Mouse (Mus musculus) limb, embryonic 12.5 days (tissue): Measurements from ENCODE around the gene Mgme1. TPM values are rescaled to one million over a fixed set of nuclear protein-coding genes. Genes with fewer than 3 reads are reported as not detected.

Experiments
- ATAC-seq: fragments of 200-750 bp; cut with Nextera tagmentation; 2 replicates; pipeline ENCODE4 v1.8.0; 2017; ENCODE audit warnings: low read depth, moderate TSS enrichment; ENCODE audit not compliant: insufficient number of reproducible peaks, insufficient read depth, low FRiP score, low TSS enrichment
- H3K27ac ChIP-seq: fragments of 300-500 bp; sonication (generic); 2 replicates; pipeline ENCODE4 v1.5.1; 2016; ENCODE audit warnings: mild to moderate bottlenecking, moderate library complexity
- H3K27me3 ChIP-seq: fragments of 300-500 bp; sonication (generic); 2 replicates; pipeline ENCODE4 v1.6.1; 2016; ENCODE audit warnings: mild to moderate bottlenecking, moderate library complexity
- H3K36me3 ChIP-seq: fragments of 300-500 bp; sonication (generic); 2 replicates; pipeline ENCODE4 v1.6.1; 2016; ENCODE audit warnings: mild to moderate bottlenecking, moderate library complexity
- H3K4me1 ChIP-seq: fragments of 300-500 bp; sonication (generic); replicated peaks from 2 replicates; pipeline ENCODE4 v1.6.1; 2016
- H3K4me2 ChIP-seq: fragments of 300-500 bp; sonication (generic); 2 replicates; pipeline ENCODE4 v1.6.1; 2016; ENCODE audit warnings: mild to moderate bottlenecking, moderate library complexity
- H3K4me3 ChIP-seq: fragments of 300-500 bp; sonication (generic); replicated peaks from 2 replicates; pipeline ENCODE4 v1.5.1; 2016; ENCODE audit warnings: mild to moderate bottlenecking
- H3K9ac ChIP-seq: fragments of 300-500 bp; sonication (generic); replicated peaks from 2 replicates; pipeline ENCODE4 v1.6.1; 2016; ENCODE audit warnings: mild to moderate bottlenecking, moderate library complexity
- H3K9me3 ChIP-seq: fragments of 300-500 bp; sonication (generic); 2 replicates; pipeline ENCODE4 v1.6.1; 2016; ENCODE audit warnings: mild to moderate bottlenecking, moderate library complexity
- WGBS: fragments of 180-500 bp; shearing (Covaris S2); methylation state at CpG from one replicate; pipeline ENCODE4 v1.1.7; 2016; 5-methylcytosine and 5-hydroxymethylcytosine counted together
- polyA plus RNA-seq: library from polyadenylated mRNA; unstranded; fragments of >200 nt; fragmentation: Nextera tagmentation; extraction: Ambion mirVana; gene quantifications from 2 replicates; pipeline ENCODE4 v1.2.1, GENCODE M21; 2016

Mgme1 gene
- polyA plus RNA-seq, 1 experiment from 2014 or later, result 21.7 TPM

DNA sequence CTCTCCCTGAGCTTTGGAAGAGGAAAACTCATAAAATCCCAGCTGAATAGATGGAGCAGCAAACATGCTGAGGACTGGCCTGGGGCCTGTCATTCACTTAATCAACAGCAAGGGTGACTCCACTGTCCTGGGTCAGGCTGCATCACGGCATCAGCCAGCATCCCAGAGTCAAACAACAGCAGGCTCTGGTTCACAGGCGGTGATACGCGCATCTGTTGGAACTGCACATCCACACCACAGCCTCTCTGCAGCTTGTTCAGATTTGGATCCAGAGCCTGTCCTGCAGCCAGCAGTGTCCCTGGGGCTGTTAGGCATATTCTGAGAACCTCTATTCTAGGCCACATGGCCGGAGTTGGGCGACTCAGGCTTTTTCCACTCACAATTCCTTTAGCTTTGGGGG lies 32.1 kb upstream of the Mgme1 start:
- H3K9me3 ChIP-seq, result no peaks in the 10 kb centered on the region
- H3K4me3 ChIP-seq, result no peak overlapping the region
- ATAC-seq, result no peak
- peaks cover 28% of the 10 kb centered on the region for H3K4me1 ChIP-seq
- H3K9ac ChIP-seq, result no peak overlapping the region
- no peaks in the 10 kb centered on the region for H3K36me3 ChIP-seq
- H3K27ac ChIP-seq, result no peak overlapping the region
- H3K4me2 ChIP-seq, result no peak overlapping the region
- no peaks in the 10 kb centered on the region for H3K27me3 ChIP-seq
- WGBS, result 83% methylated on average over 6 of the region's 6 CpGs

DNA sequence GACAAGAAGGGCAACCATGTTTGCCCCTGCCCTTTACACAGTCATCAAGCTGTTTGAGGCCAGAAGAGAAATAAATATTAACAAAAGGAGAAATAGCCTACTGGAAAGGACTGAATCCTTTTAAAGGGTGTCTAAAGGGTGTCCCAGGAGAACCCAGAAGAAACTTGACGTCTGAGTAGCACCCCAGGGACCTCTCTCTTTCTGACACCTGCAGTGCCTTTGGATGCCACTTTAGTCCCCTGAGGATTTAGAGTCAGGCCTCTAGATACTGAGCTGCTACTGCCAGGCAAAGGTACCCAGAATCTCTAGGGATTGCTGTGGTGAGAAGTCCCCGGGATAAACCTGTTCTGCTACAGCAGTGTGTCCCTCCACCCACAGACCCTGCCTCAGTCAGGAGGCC lies 31.1 kb upstream of the Mgme1 start:
- no peak for ATAC-seq
- no peak overlapping the region for H3K9ac ChIP-seq
- 73% methylated on average over 2 of the region's 2 CpGs for WGBS

DNA sequence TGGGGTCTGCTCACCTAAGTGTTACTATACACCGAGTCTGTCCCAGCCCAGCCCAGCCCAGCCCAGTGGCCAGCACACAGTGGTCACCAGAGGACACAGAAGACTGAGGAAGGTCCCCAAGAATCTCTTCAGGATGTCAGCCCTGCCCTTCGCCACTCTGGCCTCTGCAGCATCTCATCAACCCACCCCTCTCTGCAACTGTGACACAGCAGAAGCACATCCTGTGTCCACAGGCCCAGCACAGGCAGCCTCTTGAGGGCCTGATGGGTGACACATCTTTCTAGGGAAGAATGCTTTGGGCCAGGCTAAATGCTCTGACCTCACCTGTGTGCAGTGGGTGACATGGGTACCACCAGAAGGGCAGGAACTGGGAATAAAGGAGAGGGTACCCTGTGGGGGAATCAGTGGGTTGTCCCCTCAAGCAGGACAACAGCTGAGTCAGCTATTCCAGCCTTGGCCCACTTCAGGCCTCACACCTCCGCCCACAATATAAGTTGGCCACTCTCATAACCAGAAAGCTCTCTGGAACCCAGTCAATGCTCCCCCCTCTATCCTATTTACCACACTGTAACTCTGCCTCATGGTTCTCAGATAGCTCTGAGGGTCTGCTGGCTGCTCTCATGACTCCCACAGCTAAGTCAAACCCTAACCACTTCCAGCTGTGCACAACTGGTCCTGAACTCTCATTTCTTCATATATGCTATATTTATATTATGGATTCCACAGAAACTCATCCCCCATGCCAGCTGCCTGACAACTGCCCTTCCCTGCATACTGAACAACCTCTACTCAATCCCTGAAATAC lies 30.2 kb upstream of the Mgme1 start:
- Histone ChIP-seq H3K27me3 (no peaks in the 10 kb centered on the region), H3K9me3 (no peaks in the 10 kb centered on the region), H3K4me1 (peaks cover 35% of the 10 kb centered on the region), H3K9ac (no peak overlapping the region), H3K4me3 (no peak overlapping the region), H3K4me2 (no peak overlapping the region), H3K36me3 (no peaks in the 10 kb centered on the region), H3K27ac (peak overlapping the region; percentile 45; the same call in 1 of the 2 replicates)
- WGBS, result 74% methylated on average over 3 of the region's 3 CpGs
- no peak for ATAC-seq

More for the DNA sequence above, 31.1 kb upstream of the Mgme1 start:
- Histone ChIP-seq H3K4me1 (peaks cover 28% of the 10 kb centered on the region), H3K4me2 (no peak overlapping the region), H3K27me3 (no peaks in the 10 kb centered on the region), H3K36me3 (no peaks in the 10 kb centered on the region), H3K9me3 (no peaks in the 10 kb centered on the region), H3K4me3 (no peak overlapping the region), H3K27ac (no peak overlapping the region)

DNA sequence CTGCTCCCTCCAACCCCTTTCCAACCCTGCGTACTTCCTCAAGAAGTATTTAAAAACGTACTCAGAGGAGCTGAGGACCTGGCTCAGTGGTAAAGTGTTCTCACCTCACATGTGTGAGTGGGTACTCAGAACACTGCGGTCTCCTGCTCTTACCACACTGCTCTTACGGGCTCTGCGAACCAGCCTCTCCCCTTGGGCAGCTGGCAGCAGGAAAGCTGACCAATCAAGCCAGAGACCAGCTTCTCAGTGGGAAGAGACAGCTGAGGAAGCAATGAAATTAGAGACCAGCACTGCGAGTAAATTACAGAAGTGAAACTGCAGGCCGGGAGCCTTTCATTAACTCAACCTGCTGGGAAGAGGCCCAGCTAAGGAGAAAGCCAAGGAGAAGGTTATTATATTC lies 25.0 kb upstream of the Mgme1 start:
- Histone ChIP-seq H3K27ac (peak overlapping the region; percentile 53), H3K9me3 (no peaks in the 10 kb centered on the region), H3K27me3 (no peaks in the 10 kb centered on the region), H3K36me3 (peaks cover 20% of the 10 kb centered on the region), H3K9ac (no peak overlapping the region), H3K4me1 (peaks cover 42% of the 10 kb centered on the region), H3K4me3 (no peak overlapping the region), H3K4me2 (no peak overlapping the region; the same call in 1 of the 2 replicates)
- whole genome bisulfite sequencing, result 29% methylated on average over 7 of the region's 7 CpGs
- no peak for ATAC-seq

DNA sequence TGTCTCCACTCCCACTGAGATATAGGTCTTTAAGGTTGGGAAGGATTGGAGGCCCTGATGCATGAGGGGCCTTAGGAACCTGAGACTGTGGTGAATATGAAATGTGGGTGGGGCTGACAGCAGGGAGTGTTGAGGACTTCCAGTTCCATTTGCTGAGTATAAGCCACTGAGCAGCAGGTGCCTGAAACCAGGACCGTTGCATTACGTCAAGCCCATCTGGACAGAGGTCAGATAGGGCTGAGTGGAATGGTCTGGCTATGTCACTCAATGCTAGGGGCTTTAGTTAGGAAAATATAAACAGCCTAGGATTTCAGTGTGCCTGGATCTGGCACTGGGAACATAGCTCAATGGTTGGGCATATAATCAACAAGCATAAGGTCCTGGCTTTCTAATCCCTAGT lies 24.2 kb upstream of the Mgme1 start:
- 0 out of 2 replicates have a peak overlapping the region, but pooled peaks have one; percentile 53 for H3K27ac ChIP-seq
- 60% methylated on average over 2 of the region's 2 CpGs for WGBS

DNA sequence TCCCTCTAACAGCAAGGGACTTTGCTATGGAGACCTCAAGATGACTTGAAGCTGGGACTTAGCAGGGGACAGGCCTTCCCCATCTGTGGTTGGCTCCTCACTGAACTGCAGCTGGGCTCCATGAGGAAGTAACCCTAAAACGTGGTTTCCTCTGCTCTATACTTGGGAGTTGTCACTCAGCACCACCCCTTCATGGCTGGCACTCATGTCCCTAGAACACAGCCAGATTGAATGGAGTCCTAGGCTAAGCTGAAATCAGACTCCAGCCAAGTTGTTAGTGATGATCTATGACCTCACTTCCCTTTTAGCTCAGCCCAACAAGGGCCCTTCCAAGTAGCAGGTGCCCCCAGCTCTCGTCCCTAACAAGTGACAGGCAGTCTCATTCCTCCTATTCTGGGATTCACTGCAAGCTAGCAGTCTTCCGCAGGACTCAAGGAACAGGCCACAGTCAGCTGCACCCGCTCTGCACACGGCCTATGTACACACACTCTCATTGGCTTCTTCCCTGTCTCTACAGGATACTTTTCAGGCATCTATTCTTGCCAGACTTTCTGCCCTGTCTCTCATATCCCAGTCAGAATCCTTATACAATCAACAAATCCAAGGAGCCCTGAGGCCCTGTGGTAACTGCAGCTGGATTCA lies 23.0 kb upstream of the Mgme1 start:
- Histone ChIP-seq H3K9ac (no peak overlapping the region), H3K27ac (peak overlapping the region; percentile 24; the same call in 1 of the 2 replicates), H3K4me1 (peaks cover 35% of the 10 kb centered on the region), H3K9me3 (no peaks in the 10 kb centered on the region), H3K4me2 (no peak overlapping the region), H3K36me3 (peaks cover 38% of the 10 kb centered on the region), H3K4me3 (no peak overlapping the region), H3K27me3 (no peaks in the 10 kb centered on the region)
- no peak for ATAC-seq
- WGBS, result 55% methylated on average over 5 of the region's 5 CpGs

More for the DNA sequence above, 24.2 kb upstream of the Mgme1 start:
- Histone ChIP-seq H3K4me1 (peaks cover 35% of the 10 kb centered on the region), H3K27me3 (no peaks in the 10 kb centered on the region), H3K4me3 (no peak overlapping the region), H3K36me3 (peaks cover 28% of the 10 kb centered on the region), H3K4me2 (no peak overlapping the region), H3K9ac (no peak overlapping the region), H3K9me3 (no peaks in the 10 kb centered on the region)
- ATAC-seq, result no peak; the same call in 1 of the 2 replicates

DNA sequence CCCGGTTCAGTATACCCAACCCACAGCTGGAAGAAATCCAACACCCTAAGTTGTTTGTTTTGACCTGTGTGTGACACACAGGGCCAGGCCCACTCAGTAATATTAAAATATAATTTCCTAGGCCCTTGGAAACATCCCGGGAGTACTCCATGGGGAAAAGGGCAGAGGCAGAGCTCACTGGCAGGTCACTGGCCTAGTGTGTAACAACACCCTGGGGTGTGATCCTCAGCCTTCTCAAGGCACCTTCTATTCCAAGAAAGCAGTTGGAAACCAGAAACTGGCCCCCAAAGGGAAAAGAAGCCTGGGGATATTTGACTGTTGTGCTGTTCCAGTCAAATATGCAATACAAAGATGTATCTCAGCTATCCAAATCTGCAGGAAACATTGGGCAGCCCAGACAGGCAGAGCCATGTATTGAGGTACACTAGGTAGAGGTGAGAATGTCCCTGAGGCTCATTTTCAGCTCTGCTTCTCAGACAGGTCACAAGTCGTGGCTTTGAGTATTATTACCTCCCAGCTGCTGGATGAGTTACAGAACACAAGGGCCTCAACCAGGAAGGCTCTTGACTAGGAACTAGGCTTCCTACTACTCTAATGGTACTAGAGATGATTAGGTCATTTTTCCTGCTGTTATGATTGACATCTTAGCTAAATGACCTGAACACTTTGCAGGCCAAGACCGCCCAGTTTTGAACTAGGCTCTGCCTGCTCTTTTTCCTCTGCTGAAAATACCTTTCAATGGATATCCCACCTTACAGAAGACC lies 21.7 kb upstream of the Mgme1 start:
- no peaks in the 10 kb centered on the region for H3K27me3 ChIP-seq
- 30% methylated on average over 4 of the region's 4 CpGs for WGBS
- no peak overlapping the region for H3K4me3 ChIP-seq
- no peak for ATAC-seq
- peaks cover 51% of the 10 kb centered on the region for H3K36me3 ChIP-seq
- no peak overlapping the region for H3K27ac ChIP-seq
- H3K4me1 ChIP-seq, result peaks cover 35% of the 10 kb centered on the region
- H3K9ac ChIP-seq, result no peak overlapping the region
- no peak overlapping the region for H3K4me2 ChIP-seq
- no peaks in the 10 kb centered on the region for H3K9me3 ChIP-seq

DNA sequence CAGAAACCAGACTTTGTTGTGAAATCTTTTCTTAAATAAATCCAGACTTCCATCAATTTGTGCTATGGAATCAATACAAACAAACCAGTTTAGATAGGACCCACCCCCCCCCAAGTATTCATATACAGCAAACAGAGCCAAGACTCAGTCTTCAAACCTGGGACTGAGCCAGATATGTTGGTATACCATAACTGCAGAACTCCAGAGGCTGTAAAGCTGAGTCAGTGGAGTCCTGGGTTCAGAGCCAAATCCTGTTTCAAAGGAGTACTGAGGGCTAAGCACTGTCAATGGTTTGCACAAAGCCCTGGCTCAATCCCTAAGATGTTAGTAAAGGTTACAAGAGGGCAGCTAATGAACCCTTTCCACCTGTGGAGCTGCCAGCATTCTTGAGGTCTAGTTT lies 20.4 kb upstream of the Mgme1 start:
- Histone ChIP-seq H3K4me1 (peaks cover 30% of the 10 kb centered on the region), H3K36me3 (peaks cover 64% of the 10 kb centered on the region), H3K9ac (no peak overlapping the region), H3K27me3 (no peaks in the 10 kb centered on the region), H3K9me3 (no peaks in the 10 kb centered on the region), H3K4me2 (no peak overlapping the region), H3K27ac (no peak overlapping the region), H3K4me3 (no peak overlapping the region)
- no peak for ATAC-seq

DNA sequence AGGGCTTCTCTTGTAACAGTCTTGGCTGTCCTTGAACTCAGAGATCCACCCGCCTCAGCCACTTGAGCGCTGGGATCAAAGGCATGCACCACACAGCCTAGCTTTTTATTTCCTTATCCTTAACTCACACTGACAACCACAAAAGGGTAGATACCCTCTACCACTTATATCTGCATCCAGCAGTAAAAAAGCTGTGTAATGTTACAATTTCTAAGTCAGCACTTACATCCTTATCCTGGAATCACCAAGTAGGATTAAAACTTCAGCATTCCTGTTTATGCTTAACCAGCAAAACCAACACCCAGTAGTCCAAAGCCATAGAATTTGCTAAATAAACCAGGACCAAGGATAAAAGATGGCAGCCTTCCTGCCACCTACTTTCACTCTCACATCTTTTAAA lies 7.6 kb upstream of the Mgme1 start:
- 89% methylated on average over 2 of the region's 2 CpGs for whole genome bisulfite sequencing
- ATAC-seq, result no peak
- H3K27me3 ChIP-seq, result no peaks in the 10 kb centered on the region
- H3K4me1 ChIP-seq, result peaks cover 16% of the 10 kb centered on the region
- no peak overlapping the region for H3K27ac ChIP-seq
- H3K4me3 ChIP-seq, result no peak overlapping the region
- no peak overlapping the region for H3K9ac ChIP-seq
- H3K36me3 ChIP-seq, result peaks cover 63% of the 10 kb centered on the region
- H3K9me3 ChIP-seq, result no peaks in the 10 kb centered on the region
- no peak overlapping the region for H3K4me2 ChIP-seq

DNA sequence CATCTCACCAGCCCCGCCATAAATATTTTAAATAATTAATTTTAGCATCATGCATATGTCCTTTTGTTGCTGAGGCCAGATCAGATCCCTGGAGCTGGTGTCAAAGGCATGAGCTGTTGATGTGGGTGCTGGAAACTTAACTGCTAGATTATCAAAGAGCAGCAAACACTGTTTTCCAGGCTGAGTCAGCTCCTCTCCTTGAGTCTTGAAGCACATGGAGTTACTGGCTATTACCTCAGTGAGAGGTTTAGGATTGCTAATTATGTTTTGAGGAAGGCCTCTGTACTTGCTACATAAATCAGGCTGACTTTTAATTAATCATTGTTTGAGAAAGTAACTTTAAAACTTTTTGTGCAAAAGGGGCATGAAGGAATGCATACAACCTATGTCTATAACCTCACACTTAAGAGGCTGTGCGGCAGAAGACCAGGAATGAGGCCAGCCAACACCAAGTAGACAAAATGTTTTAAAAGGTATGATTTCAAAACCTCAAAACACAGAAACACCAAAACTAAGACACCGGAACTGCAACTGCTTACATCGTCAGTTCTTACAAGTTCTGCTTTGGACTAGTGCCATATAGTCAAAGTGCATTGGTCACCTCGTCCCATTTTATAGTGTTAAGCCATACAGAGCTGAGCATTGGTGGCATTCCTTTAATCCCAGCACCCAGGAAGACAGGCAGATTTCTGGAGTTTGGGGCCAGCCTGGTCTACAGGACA lies 5.9 kb upstream of the Mgme1 start:
- Histone ChIP-seq H3K4me3 (no peak overlapping the region), H3K27ac (no peak overlapping the region), H3K4me2 (no peak overlapping the region), H3K9me3 (no peaks in the 10 kb centered on the region), H3K27me3 (no peaks in the 10 kb centered on the region), H3K4me1 (peaks cover 30% of the 10 kb centered on the region), H3K36me3 (peaks cover 46% of the 10 kb centered on the region), H3K9ac (no peak overlapping the region)
- ATAC-seq, result no peak
- WGBS, result 83% methylated on average over 5 of the region's 5 CpGs

DNA sequence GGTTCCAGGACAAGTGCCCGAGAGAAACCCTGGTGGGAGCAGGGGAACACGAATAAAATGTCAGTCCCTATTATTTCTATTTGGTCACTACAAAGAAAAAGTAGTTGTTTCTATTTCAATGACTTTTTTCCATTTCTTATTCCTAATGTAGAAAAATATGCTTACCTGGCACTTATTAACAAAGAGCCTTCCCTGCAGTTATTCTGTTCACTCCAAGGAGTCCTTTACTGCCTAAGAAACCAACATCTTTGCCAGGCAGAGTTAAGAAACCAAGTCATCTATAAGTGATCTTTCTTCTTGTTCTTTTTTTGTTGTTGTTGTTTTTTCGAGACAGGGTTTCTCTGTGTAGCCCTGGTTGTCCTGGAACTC lies 5.4 kb upstream of the Mgme1 start:
- no peaks in the 10 kb centered on the region for H3K9me3 ChIP-seq
- H3K36me3 ChIP-seq, result peaks cover 42% of the 10 kb centered on the region
- no peak overlapping the region for H3K4me3 ChIP-seq
- H3K27ac ChIP-seq, result no peak overlapping the region
- 75% methylated on average over 3 of the region's 3 CpGs for WGBS
- H3K4me2 ChIP-seq, result no peak overlapping the region
- H3K4me1 ChIP-seq, result peaks cover 30% of the 10 kb centered on the region
- H3K9ac ChIP-seq, result no peak overlapping the region
- no peak for ATAC-seq
- no peaks in the 10 kb centered on the region for H3K27me3 ChIP-seq
